Mouse (Mus musculus) layer of hippocampus, adult 8-10 months (tissue): ENCODE measurements around the gene 1700066M21Rik. TPM values are rescaled to one million over a fixed set of nuclear protein-coding genes. Genes with fewer than 3 reads are reported as not detected.

ENCODE experiments used
- DNase-seq, 2 experiments: peaks; one replicate each; pipeline ENCODE4 v3.0.0; 2022; ENCODE audit warnings: low spot score in 2 of 2
- total RNA-seq, 4 experiments: library from RNA; stranded (reverse); gene quantifications; 2 replicates each; pipeline ENCODE4 v1.2.4; 2022

The 1700066M21Rik gene
- total RNA-seq, 4 experiments from 2014 or later, result 18.7 to 26.0 (median 21.8) TPM

DNA sequence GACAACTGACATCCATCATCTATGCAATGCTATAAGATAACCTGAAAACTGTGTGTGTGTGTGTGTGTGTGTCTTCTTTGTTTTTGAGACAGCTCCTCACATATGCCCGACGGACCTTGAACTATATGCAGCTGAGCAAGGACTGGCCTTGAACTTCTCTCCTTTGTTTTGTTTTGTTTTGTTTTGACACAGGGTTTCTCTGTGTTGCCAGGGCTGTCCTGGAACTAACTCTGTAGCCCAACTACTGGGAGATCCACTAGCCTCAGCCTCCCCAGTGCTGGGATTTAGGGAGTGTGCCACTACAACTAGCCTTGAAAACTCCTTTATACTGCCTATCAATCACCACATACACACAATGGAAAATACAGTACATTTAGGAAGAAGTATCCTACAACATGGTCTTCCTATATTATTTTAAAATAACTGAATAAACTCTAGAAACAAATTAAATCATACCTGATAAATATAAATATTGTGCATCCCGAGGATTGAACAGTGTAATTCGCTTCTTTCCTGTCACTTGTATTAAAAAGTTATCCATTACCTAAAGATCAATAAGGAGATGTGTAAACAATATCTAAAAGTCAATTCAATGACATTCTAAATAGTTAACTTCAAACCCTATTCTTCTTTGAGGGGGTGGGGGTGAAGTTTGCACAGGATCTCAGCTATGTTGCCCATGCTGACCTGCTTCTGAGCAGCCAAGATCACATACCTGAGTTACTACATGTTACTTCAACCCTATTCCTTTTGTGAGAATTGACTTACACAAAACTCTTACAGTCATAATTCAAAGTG is 13.8 kb downstream of the 1700066M21Rik start:
- DNase-seq, result no peak

GRCm38 (mm10) chr1:57392417-57392816 is 15.0 kb downstream of the 1700066M21Rik start:
- no peak for DNase-seq

- no peak for DNase-seq
These were observed 16.6 kb downstream of the 1700066M21Rik start for GRCm38 (mm10) chr1:57394051-57394450.

- no peak for DNase-seq
These were observed 22.9 kb downstream of the 1700066M21Rik start for GRCm38 (mm10) chr1:57400321-57400720.

- DNase-seq, result no peak
These were observed 23.5 kb downstream of the 1700066M21Rik start for GRCm38 (mm10) chr1:57400877-57401276.

DNA sequence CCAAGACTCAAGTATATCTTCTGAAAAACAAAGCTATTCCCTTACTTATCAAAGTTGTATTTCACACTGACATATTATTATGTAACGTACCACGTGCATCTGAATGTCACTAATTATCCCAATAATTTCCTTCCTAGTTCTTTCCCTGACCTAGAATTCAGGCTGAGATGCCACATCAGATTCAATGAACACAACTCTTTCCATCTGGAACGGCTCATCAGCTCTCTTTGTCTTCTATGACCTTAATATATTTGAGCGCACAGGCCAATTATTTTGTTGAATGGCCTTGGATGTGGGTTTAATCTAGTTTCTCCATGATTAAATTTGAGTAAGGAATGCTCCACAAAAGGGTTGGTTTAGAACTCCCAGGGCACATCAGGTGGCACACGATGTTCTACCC is 24.7 kb downstream of the 1700066M21Rik start:
- no peak for DNase-seq

GRCm38 (mm10) chr1:57406187-57407151 is 29.0 kb downstream of the 1700066M21Rik start, which contains the start of the genes Maip1 and Tyw5:
Gene Maip1 (plus strand): TSS chr1:57406328.
Gene Tyw5 (minus strand): TSS chr1:57407101.
- peak; percentile 63 to 83 for DNase-seq

GRCm38 (mm10) chr1:57408994-57409393 is 31.6 kb downstream of the 1700066M21Rik start:
- no peak for DNase-seq

GRCm38 (mm10) chr1:57413397-57413796 is 36.0 kb downstream of the 1700066M21Rik start:
- DNase-seq, result no peak

DNA sequence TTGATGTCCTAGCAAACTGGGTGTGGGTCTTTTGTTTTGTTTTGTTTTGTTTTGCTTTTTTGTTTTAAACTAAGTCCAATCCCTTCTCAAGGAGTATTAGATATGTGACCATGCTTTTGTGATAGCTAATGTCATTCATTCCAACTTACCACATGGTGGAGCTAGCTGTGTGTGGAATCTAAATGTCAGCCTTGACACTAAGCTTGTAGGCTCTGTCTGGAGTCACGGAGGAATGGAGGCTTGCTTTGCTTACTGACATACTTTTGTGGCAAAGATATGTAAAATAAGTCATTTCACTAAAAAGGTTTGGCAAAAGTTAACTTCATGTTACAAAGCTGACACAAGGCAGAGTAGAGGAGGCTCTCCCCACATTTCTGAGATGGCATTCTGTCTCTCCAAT is 46.3 kb downstream of the 1700066M21Rik start:
- DNase-seq, result no peak

- peak; percentile 87 to 96 for DNase-seq
These were observed 51.2 kb downstream of the 1700066M21Rik start for GRCm38 (mm10) chr1:57428368-57429308.

DNA sequence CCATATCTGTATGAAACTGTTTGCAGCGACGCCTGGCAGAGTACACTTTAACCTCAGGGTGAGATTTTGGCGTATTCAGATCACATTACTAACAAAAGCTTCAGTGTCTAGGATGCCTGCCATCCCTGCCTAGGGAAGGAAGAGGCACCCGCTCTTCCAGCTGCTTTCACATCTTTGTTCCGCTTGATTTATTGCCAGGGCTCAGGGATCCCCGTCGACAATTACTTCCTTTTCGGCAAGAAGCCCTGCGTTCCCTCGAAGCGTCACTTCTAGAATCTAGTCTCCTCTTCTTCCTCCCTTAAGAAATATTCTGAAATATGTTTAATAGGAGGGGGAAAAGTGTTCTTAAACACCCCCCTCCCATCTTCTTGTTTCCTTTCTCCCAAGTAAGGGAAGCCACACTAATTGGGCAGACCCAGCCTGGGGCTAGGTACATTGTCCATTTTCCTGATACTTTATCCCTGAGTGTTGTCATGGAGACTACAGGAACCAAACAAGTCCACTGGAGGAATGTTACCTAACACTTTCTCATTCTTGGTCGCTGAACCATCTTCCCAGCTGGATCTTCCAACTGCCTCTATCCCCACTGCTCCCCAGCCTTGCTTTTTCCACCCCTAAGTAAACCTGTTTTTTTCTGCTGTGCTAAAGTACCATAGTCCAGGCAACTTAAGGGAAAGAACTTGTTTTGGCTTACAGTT is 52.5 kb downstream of the 1700066M21Rik start:
- DNase-seq, result no peak

DNA sequence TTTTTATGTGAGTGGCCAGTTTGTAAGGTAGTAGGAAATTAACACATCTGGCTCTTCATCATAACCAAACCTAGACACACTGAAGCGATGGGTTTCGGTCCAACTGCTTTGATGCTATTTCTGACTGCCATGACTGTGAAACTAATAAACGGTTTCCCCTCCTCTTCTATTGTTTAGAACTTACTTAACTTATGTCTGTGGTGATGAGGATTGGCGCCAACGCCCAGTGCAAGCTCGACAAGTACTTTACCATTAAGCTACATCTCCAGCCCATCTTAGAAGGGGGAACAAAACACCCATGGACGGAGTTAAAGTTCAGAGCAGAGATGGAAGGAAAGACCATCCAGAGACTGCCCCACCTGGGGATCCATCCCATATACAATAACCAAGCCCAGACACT is 55.7 kb downstream of the 1700066M21Rik start:
- no peak for DNase-seq

Other genes starting within 250 kb of the 1700066M21Rik start
- gene Maip1, start 28.7 kb downstream of the 1700066M21Rik start, total RNA-seq, result 10 to 100 TPM; 12.0 to 13.4 (median 12.5) TPM
- 10 to 100 TPM; 17.6 to 25.9 (median 22.3) TPM for gene Tyw5, start 29.5 kb downstream of the 1700066M21Rik start, total RNA-seq